Mouse (Mus musculus): ENCODE data around the gene Olfr1006.

- TF ChIP-seq EP300 (IDR thresholded peaks at IDR 0.05; ENCODE audit: insufficient read depth, low read depth, low read length) (no peak), CTCF (IDR thresholded peaks at IDR 0.05; ENCODE audit: low read depth, low read length) (no peak)
Measured at GRCm38 (mm10) chr2:85689131-85689530, 10.6 kb upstream of the Olfr1006 start, which contains the start of gene Olfr1008.
